Mouse (Mus musculus) intestine, embryonic 14.5 days (tissue): ENCODE results near the gene Tex261. TPM values are rescaled to one million over a fixed set of nuclear protein-coding genes. Genes with fewer than 3 reads are reported as not detected.
A peak's percentile ranks its signal among the peaks of the same experiment; 100 is the strongest.

Experiments
- ATAC-seq: fragments of 200-750 bp; cut with Nextera tagmentation; replicated peaks from 2 replicates; pipeline ENCODE4 v1.8.0; 2017; ENCODE audit warnings: low read depth, moderate number of reproducible peaks, moderate TSS enrichment, moderate library complexity; ENCODE audit not compliant: low FRiP score, low TSS enrichment
- DNase-seq: peaks from one replicate; pipeline ENCODE4 v3.0.0-alpha.2; 2018; ENCODE audit warnings: low spot score
- H3K27ac ChIP-seq: fragments of 300-500 bp; sonication (generic); 2 replicates; pipeline ENCODE4 v1.5.1; 2014; ENCODE audit warnings: low read depth, mild to moderate bottlenecking, control low read depth
- H3K27me3 ChIP-seq: fragments of 300-500 bp; sonication (generic); replicated peaks from 2 replicates; pipeline ENCODE4 v1.6.1; 2014; ENCODE audit warnings: low read length, control low read depth; ENCODE audit not compliant: control insufficient read depth, insufficient read depth
- H3K36me3 ChIP-seq: fragments of 300-500 bp; sonication (generic); 2 replicates; pipeline ENCODE4 v1.6.1; 2014; ENCODE audit warnings: low read length, control low read depth; ENCODE audit not compliant: control insufficient read depth, insufficient read depth
- H3K4me1 ChIP-seq: fragments of 300-500 bp; sonication (generic); replicated peaks from 2 replicates; pipeline ENCODE4 v1.6.1; 2014; ENCODE audit warnings: low read length, control low read depth, mixed read lengths; ENCODE audit not compliant: control insufficient read depth, insufficient read depth
- H3K4me2 ChIP-seq: fragments of 300-500 bp; sonication (generic); 2 replicates; pipeline ENCODE4 v1.6.1; 2014; ENCODE audit warnings: low read length
- H3K4me3 ChIP-seq: fragments of 300-500 bp; sonication (generic); 2 replicates; pipeline ENCODE4 v1.5.1; 2014; ENCODE audit warnings: low read depth, low read length, control low read depth, mixed read lengths
- H3K9ac ChIP-seq: fragments of 300-500 bp; sonication (generic); 2 replicates; pipeline ENCODE4 v1.6.1; 2014; ENCODE audit warnings: mild to moderate bottlenecking, low read length
- H3K9me3 ChIP-seq: fragments of 300-500 bp; sonication (generic); 2 replicates; pipeline ENCODE4 v1.6.1; 2016; ENCODE audit warnings: low read length, control low read depth; ENCODE audit not compliant: control insufficient read depth
- WGBS: fragments of 180-500 bp; shearing (Covaris S2); extraction: QIAGEN DNeasy Blood & Tissue Kit; methylation state at CpG from one replicate; pipeline ENCODE4 v1.1.7; 2014; 5-methylcytosine and 5-hydroxymethylcytosine counted together
- polyA plus RNA-seq: library from polyadenylated mRNA; unstranded; fragments of >200 nt; fragmentation: Nextera tagmentation; extraction: Ambion mirVana; gene quantifications from 2 replicates; pipeline ENCODE4 v1.2.1, GENCODE M21; 2014

Tex261 gene
- polyA plus RNA-seq, 1 experiment from 2014 or later: 79.3 TPM

DNA sequence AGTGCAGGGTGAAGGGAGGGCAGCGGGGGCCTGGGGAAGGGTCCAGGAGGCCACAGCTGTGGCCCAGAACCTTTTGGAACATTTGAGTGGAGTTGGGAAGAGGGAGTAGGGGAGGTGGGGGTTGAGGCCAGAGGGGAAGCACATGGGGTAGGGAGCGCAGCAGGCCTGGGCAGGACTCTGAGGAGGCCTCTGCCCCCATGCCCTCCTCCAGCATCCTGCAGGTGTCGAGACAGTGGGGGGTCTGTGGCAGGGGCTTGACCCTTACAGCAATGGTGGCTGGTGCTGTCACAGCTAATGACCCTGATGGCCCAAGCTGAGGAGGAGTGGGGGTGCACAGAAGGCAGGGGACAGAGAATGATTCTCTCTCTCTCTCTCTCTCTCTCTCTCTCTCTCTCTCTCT lies 26.3 kb downstream of the Tex261 start:
- Histone ChIP-seq H3K4me1 (no peaks in the 10 kb centered on the region), H3K4me3 (no peak overlapping the region)

DNA sequence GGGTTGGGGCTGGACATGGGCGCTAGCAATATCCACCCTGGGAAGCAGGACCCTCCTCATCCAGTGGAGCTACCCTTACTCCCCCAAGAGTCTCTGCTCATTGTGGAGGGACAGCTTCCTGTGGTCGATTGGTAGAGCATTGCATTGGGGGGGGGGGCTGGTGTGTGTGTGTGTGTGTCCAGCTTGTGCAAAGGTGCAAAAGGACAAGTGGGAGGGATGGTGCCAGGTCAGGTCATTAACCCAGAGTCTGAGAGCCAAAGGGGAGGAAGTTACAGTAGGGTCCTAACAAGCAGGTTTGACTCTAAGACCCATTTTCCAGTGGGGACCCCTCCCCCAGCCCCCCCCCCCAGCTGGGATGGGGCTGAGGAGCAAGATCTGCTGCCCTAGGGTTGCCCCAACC lies 30.1 kb downstream of the Tex261 start:
- Histone ChIP-seq H3K36me3 (no peaks in the 10 kb centered on the region), H3K27me3 (no peaks in the 10 kb centered on the region), H3K27ac (no peak overlapping the region), H3K4me2 (no peak overlapping the region), H3K4me3 (no peak overlapping the region), H3K4me1 (no peaks in the 10 kb centered on the region), H3K9ac (no peak overlapping the region), H3K9me3 (no peaks in the 10 kb centered on the region)
- DNase-seq (no peak), ATAC-seq (no peak)
- 50% methylated on average over 2 of the region's 2 CpGs for WGBS

More for the DNA sequence above, 26.3 kb downstream of the Tex261 start:
- Histone ChIP-seq H3K27ac (no peak overlapping the region), H3K4me2 (no peak overlapping the region), H3K27me3 (peaks cover 15% of the 10 kb centered on the region; the same call in 1 of the 2 replicates), H3K9ac (no peak overlapping the region), H3K36me3 (no peaks in the 10 kb centered on the region), H3K9me3 (no peaks in the 10 kb centered on the region)
- 57% methylated on average over 3 of the region's 3 CpGs for WGBS
- ATAC-seq (no peak), DNase-seq (no peak)

DNA sequence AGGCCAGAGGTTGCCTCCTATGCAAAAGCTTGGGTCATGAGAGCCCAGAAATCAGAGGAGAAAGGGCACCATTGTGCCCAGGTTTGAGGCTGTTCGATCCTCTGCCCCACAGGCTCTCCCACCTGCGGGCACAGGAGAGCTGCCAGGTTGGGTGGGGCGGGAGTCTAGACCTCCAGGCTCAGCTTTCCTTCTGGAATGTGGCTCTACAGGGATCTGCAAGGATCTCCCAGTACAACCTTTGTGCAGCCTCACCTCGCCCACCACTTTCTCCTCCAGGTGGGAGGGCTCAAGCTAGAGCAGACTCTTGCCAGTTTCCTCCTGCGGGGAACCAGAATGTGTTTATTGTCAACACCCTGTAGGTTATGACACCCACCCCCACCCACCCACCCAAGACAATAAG lies 31.1 kb downstream of the Tex261 start:
- Histone ChIP-seq H3K27ac (no peak overlapping the region), H3K4me1 (no peaks in the 10 kb centered on the region), H3K36me3 (no peaks in the 10 kb centered on the region), H3K9ac (no peak overlapping the region), H3K4me2 (no peak overlapping the region), H3K4me3 (no peak overlapping the region), H3K27me3 (no peaks in the 10 kb centered on the region), H3K9me3 (no peaks in the 10 kb centered on the region)
- 51% methylated on average over 5 of the region's 5 CpGs for WGBS
- DNase-seq (no peak), ATAC-seq (no peak)

DNA sequence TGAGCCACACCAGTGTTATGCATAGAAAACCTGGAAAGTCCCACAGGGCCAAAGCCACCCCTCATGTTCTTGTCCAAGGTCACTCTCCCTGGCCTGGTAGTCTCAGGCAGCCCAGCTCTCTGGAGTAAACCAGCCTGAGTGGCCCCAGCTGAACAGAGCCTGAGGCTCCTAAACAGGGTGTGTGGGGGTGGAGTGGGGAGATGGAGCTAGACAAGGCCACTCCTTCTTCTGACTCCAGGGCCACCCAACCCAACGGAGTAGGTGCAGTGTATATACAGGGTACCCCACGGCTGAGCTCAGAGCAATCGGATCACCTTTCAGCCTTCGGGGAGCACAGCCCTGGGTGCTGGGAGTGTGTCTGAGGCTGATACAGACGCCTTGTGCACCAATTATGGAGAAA lies 31.5 kb downstream of the Tex261 start:
- H3K36me3 ChIP-seq: no peaks in the 10 kb centered on the region
- H3K9me3 ChIP-seq: no peaks in the 10 kb centered on the region
- ATAC-seq (0 out of 2 replicates have a peak, but pooled peaks have one; percentile 28), DNase-seq (no peak)
- H3K27me3 ChIP-seq: no peaks in the 10 kb centered on the region
- H3K4me3 ChIP-seq: no peak overlapping the region
- WGBS: 59% methylated on average over 5 of the region's 5 CpGs
- H3K4me2 ChIP-seq: no peak overlapping the region
- no peaks in the 10 kb centered on the region for H3K4me1 ChIP-seq
- H3K9ac ChIP-seq: no peak overlapping the region
- no peak overlapping the region for H3K27ac ChIP-seq

DNA sequence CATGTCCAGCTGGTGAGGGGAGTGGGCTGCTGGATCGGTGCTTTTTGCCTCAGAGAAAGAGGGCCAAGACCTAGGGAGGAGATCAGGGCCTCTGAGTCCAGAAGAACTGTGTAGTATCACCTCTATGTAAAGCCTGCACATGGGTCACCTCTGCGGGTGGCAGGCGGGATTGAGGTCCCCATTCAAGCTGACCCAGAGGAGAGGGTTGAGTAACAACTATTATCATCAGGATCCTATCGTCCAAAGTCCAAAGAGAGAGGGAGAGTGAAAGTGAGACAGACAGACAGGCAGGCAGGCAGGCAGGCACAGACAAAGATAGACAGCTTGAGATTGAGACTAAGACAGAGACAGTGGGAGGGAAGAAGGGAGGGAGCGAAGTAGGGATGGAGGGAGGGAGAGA lies 32.4 kb downstream of the Tex261 start:
- H3K4me2 ChIP-seq: no peak overlapping the region
- no peak overlapping the region for H3K4me3 ChIP-seq
- WGBS: 60% methylated on average over 5 of the region's 5 CpGs

DNA sequence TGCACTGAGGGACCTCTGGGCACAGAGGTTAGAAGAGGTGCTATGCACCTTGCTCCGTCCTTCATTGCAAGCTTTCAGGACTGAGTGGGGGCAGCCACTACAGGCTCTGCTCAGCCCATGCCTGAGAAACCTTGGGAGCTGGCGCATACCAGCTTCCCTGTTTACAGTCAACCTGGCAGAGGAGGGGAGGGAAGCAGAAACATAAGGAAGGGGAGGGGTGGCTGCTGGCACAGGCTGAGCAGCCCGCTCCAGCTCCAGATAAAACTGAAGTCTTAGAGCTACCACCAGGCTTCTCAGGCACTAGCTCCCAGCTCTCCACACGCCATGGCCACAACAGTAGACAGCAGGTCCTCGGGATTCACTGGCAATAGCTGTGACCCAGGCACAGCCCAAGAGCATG lies 32.9 kb downstream of the Tex261 start, which contains the start of gene Atp6v1b1:
Gene Atp6v1b1 (plus strand): TSS at position 230 of the 400 bp plus-strand sequence.
- DNase-seq: no peak
- H3K4me1 ChIP-seq: no peaks in the 10 kb centered on the region
- H3K4me2 ChIP-seq: no peak within 1 kb of the TSS
- no peaks in the 10 kb centered on the region for H3K36me3 ChIP-seq
- no peak within 1 kb of the TSS for H3K4me3 ChIP-seq
- no peak within 1 kb of the TSS for H3K9ac ChIP-seq
- no peak for ATAC-seq
- no peaks in the 10 kb centered on the region for H3K9me3 ChIP-seq
- no peaks in the 10 kb centered on the region for H3K27me3 ChIP-seq
- 64% methylated on average over 5 of the region's 5 CpGs for WGBS
- H3K27ac ChIP-seq: no peak within 1 kb of the TSS

More for the DNA sequence above, 32.4 kb downstream of the Tex261 start:
- ATAC-seq: no peak
- DNase-seq: no peak
- Histone ChIP-seq H3K9me3 (no peaks in the 10 kb centered on the region), H3K36me3 (no peaks in the 10 kb centered on the region), H3K27me3 (no peaks in the 10 kb centered on the region), H3K4me1 (no peaks in the 10 kb centered on the region), H3K27ac (no peak overlapping the region), H3K9ac (no peak overlapping the region)

DNA sequence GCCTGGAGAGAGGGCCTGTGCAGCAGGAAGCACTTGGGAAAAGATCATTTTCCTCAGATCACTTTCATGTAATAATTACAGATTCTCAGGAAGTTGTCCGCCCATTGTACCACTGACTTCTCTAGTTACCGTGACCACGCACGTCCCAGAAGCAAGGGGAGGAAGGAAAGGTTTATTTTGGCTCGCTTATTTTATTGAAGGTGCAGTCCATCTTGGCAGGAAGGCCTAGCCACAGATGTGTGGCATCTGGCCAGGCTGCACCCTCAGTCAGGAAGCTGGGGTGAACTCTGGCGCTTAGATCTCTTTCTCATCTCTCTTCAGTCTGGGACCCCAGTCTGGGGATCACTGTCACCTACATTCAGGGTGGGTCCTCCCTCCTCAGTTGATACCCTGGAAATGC lies 37.0 kb downstream of the Tex261 start:
- 61% methylated on average over 6 of the region's 6 CpGs for WGBS
- Histone ChIP-seq H3K4me1 (no peaks in the 10 kb centered on the region), H3K4me3 (no peak overlapping the region), H3K27me3 (no peaks in the 10 kb centered on the region), H3K27ac (no peak overlapping the region), H3K9me3 (peaks cover 6% of the 10 kb centered on the region; the same call in 1 of the 2 replicates), H3K36me3 (no peaks in the 10 kb centered on the region), H3K4me2 (no peak overlapping the region), H3K9ac (no peak overlapping the region)
- ATAC-seq: no peak
- no peak for DNase-seq

DNA sequence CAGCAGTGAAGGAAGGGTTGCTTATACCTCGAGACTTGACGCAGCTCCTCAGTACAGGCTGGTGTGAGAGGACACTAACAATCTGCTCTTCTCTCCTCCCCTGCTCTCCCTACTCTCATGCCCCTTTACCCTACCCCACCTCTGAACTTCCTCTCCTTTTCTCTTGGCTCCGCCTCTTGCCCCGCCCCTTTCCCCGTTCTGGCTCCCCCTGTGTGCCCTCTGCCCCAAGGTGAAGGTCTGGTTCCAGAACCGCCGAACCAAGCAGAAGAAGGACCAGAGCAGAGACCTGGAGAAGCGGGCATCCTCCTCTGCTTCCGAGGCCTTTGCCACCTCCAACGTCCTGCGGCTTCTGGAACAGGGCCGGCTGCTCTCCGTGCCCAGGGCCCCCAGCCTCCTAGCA lies 38.3 kb downstream of the Tex261 start:
- no peak for ATAC-seq
- 22% methylated on average over 11 of the region's 13 CpGs for WGBS

DNA sequence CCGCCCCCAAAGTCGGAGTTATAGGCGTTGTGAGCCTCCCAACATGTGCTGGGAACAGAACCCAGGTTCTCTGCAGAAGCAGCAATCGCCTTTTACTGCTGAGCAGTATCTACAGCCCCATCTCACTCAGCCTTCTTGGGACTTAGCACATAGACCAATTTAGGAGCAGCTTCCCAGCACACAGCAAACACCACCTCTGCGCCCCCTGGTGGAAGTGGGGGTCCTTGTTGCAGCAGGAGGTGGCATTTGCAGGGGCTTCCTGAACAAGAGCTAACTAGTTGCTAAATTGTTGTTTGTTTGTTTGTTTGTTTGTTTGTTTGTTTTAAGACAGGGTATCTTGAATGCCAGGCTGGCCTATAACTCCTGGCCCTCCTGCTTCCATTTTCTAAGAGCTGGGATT lies 44.5 kb downstream of the Tex261 start:
- Histone ChIP-seq H3K27me3 (0 out of 2 replicates have a peak, but pooled peaks cover 3% of the 10 kb centered on the region), H3K4me2 (no peak overlapping the region), H3K4me3 (no peak overlapping the region), H3K27ac (no peak overlapping the region), H3K4me1 (no peaks in the 10 kb centered on the region), H3K9me3 (peaks cover 6% of the 10 kb centered on the region; the same call in 1 of the 2 replicates), H3K36me3 (no peaks in the 10 kb centered on the region), H3K9ac (no peak overlapping the region)
- ATAC-seq: no peak
- peak; percentile 90 for DNase-seq
- 26% methylated on average over 5 of the region's 5 CpGs for WGBS

More for the DNA sequence above, 38.3 kb downstream of the Tex261 start:
- no peaks in the 10 kb centered on the region for H3K27me3 ChIP-seq
- H3K4me1 ChIP-seq: no peaks in the 10 kb centered on the region
- H3K9ac ChIP-seq: no peak overlapping the region
- H3K9me3 ChIP-seq: peaks cover 6% of the 10 kb centered on the region; the same call in 1 of the 2 replicates
- DNase-seq: no peak
- no peak overlapping the region for H3K4me3 ChIP-seq
- H3K36me3 ChIP-seq: no peaks in the 10 kb centered on the region
- H3K4me2 ChIP-seq: no peak overlapping the region
- no peak overlapping the region for H3K27ac ChIP-seq
